Mouse (Mus musculus): Measurements from ENCODE around the gene Nelfb. TPM values are rescaled to one million over a fixed set of nuclear protein-coding genes. Genes with fewer than 3 reads are reported as not detected.

The Nelfb gene
- polyA plus RNA-seq, 1 experiment from 2014 or later = 94.8 TPM

GRCm38 (mm10) chr2:25228995-25229530 lies 17.8 kb upstream of the Nelfb start:
- H3K36me3 ChIP-seq = no peaks in the 10 kb centered on the region
- H3K4me3 ChIP-seq (replicated peaks) = peak overlapping the region; percentile 7; the same call in 1 of the 2 replicates
- no peak for ATAC-seq
- peak overlapping the region; percentile 50 for H3K4me2 ChIP-seq (replicated peaks)
- H3K27ac ChIP-seq = peak overlapping the region; percentile 46
- H3K4me1 ChIP-seq (replicated peaks) = peaks cover 11% of the 10 kb centered on the region
- 0 out of 2 replicates have a peak, but pooled peaks cover 6% of the 10 kb centered on the region for H3K27me3 ChIP-seq (replicated peaks)
- peak overlapping the region; percentile 21; the same call in 1 of the 2 replicates for H3K9ac ChIP-seq
- H3K9me3 ChIP-seq = no peaks in the 10 kb centered on the region
- 64% methylated on average over 6 of the region's 6 CpGs for WGBS

DNA sequence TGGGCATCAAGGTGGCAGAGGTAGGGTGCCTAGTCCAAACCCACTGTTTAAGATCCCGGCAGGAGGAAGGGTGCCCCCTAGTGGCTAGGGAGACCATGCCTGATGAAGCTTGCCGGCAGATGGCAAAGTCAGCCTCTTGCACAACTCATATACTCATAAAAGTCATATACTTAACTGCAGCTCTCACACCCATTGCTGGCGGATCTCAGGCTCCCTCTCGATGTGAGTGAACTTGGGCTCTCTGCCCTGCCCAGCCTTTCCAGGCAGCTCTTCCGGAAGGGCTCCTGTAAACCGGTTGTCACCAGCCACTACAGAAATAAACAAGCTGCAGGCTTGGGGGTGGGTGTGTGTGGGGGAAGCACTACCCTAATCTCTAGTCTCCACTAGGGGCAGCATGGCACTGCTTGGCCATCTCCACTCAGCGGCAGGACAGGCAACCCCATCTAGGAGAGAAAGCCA lies 17.2 kb upstream of the Nelfb start:
- H3K27ac ChIP-seq = peak overlapping the region; percentile 46
- no peak overlapping the region for H3K9ac ChIP-seq

DNA sequence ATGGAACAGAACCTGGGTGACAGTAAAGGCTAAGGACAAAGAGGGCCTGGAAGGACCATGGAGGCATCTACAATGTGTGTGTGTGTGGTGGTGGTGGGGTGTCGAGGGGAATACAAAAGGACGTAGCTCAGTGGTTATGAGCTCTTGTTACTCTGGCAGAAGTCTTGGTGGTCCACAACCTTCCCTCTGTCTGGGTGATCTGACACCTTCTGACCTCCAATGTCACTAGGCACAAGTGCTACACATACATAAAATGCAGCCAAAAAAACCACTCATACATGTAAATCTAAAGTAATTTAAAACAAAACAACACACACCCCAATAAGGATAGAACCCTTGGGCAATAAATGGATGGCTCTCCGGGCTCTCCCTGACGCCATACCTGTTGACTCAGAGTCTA lies 16.1 kb upstream of the Nelfb start:
- no peak for ATAC-seq
- Histone ChIP-seq H3K36me3 (no peaks in the 10 kb centered on the region), H3K4me2 (replicated peaks) (no peak overlapping the region), H3K4me1 (replicated peaks) (peaks cover 15% of the 10 kb centered on the region), H3K27ac (no peak overlapping the region), H3K9ac (no peak overlapping the region), H3K27me3 (replicated peaks) (0 out of 2 replicates have a peak, but pooled peaks cover 6% of the 10 kb centered on the region), H3K9me3 (no peaks in the 10 kb centered on the region), H3K4me3 (replicated peaks) (no peak overlapping the region)
- 88% methylated on average over 4 of the region's 4 CpGs for WGBS

More for the DNA sequence above, 17.2 kb upstream of the Nelfb start:
- Histone ChIP-seq H3K27me3 (replicated peaks) (0 out of 2 replicates have a peak, but pooled peaks cover 6% of the 10 kb centered on the region), H3K4me1 (replicated peaks) (peaks cover 13% of the 10 kb centered on the region), H3K9me3 (no peaks in the 10 kb centered on the region), H3K4me2 (replicated peaks) (peak overlapping the region; percentile 50), H3K4me3 (replicated peaks) (peak overlapping the region; percentile 7; the same call in 1 of the 2 replicates), H3K36me3 (no peaks in the 10 kb centered on the region)
- peak; percentile 42 for ATAC-seq
- WGBS = 2% methylated on average over 7 of the region's 7 CpGs

DNA sequence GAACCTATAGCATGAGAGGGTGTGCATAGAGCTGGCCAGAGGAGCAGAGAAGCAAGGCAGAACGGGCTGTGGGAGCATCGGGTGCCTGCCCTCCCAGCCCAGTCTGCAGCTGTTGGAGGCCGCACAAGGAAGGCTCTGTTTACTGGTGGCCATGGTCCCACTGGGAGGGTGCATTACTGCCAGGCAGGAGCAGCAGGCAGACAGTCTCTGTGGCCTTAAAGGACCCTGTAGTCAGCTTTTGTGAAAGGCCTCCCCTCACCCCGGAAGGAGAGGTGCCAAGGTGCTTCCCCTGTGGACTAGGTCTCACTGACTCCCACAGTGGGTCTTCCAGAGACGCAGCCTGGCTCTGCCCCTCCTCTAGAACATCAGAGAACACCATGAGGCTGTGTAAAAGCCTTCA lies 15.6 kb upstream of the Nelfb start:
- H3K27ac ChIP-seq = no peak overlapping the region
- ATAC-seq = no peak
- H3K36me3 ChIP-seq = no peaks in the 10 kb centered on the region
- no peak overlapping the region for H3K4me2 ChIP-seq (replicated peaks)
- no peak overlapping the region for H3K9ac ChIP-seq
- peaks cover 16% of the 10 kb centered on the region for H3K4me1 ChIP-seq (replicated peaks)
- H3K27me3 ChIP-seq (replicated peaks) = 0 out of 2 replicates have a peak, but pooled peaks cover 6% of the 10 kb centered on the region
- WGBS = 78% methylated on average over 5 of the region's 5 CpGs
- no peaks in the 10 kb centered on the region for H3K9me3 ChIP-seq
- H3K4me3 ChIP-seq (replicated peaks) = no peak overlapping the region

DNA sequence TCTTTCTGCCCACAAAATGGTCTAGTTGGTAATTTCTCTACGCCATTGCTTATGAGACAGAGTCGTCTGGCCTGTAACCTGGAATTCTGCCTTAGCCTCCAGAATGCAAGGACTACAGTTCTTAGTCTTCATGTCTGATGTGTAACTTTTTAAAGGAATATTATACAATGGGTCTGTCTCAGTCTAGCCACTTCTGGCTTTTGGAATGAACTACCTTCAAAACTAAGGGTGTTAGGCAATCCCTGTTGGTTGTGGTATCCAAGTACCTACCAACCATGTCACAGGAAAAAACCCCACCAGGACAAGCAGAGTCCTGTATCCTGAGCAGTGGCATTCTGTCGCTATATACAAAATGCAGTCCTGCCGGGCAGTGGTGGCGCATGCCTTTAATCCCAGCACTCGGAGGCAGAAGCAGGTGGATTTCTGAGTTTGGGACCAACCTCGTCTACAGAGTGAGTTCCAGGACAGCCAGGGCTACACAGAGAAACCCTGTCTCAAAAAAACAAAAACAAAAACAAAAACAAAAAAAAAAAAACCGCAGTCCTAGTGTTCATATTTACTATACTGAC lies 14.6 kb upstream of the Nelfb start:
- peak overlapping the region; percentile 96; the same call in 1 of the 2 replicates for H3K4me3 ChIP-seq (replicated peaks)
- H3K4me1 ChIP-seq (replicated peaks) = peaks cover 17% of the 10 kb centered on the region
- 0 out of 2 replicates have a peak, but pooled peaks cover 3% of the 10 kb centered on the region for H3K27me3 ChIP-seq (replicated peaks)
- peak overlapping the region; percentile 52 for H3K4me2 ChIP-seq (replicated peaks)
- H3K36me3 ChIP-seq = no peaks in the 10 kb centered on the region
- H3K9me3 ChIP-seq = no peaks in the 10 kb centered on the region
- 76% methylated on average over 8 of the region's 8 CpGs for WGBS
- H3K9ac ChIP-seq = peak overlapping the region; percentile 58; the same call in 1 of the 2 replicates
- H3K27ac ChIP-seq = peak overlapping the region; percentile 98
- no peak for ATAC-seq

DNA sequence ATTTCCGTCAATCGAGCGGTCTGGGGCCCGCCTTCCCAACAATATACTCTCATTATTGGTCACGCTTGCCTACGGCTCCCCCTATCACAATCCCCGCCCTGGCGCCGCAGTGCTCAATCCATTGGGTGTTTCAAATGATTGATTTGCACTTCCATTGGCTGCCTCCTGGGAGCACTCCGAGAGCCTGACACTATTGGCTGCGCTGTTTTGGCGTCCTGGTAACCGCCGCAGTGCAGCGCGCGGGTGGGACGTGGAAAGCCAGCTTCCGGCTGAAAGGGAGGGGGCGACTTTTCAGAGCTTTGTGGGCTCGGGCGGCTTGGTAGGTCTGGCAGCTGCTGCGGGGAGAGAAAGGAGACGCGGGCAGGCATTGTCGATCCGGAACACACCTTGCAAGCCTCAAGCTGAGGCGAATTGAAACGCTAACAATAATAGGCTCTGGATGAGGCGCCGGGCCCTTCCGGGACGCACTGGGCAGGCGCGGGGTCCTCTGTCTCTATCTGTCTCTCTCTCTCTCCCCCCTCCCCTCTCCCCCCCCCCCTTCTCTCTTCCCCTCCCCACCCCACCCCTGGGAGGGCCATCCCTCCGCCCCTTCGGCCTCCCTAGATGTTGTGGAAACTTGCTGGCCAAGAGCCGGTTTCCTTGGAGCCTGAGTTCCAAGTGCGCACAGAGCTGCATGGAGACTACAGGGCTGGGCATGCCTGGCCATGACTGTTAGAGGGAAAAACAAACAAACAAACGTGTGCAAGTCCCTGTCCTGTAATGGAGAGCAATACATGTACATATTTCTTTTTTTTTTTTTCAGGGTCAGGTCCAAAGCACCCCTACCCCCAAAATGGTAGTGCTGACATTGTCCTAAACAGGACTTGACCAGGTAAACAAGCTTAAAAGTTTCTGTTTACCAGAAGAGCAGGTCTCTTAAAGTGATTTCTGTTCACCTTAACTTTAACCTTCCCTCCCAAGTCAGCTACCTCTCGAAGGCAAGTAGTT lies 13.8 kb upstream of the Nelfb start:
- peak overlapping the region; percentile 96 for H3K4me3 ChIP-seq (replicated peaks)
- no peaks in the 10 kb centered on the region for H3K9me3 ChIP-seq
- H3K36me3 ChIP-seq = no peaks in the 10 kb centered on the region
- H3K9ac ChIP-seq = peak overlapping the region; percentile 58
- H3K27ac ChIP-seq = peak overlapping the region; percentile 98
- H3K27me3 ChIP-seq (replicated peaks) = no peaks in the 10 kb centered on the region
- H3K4me1 ChIP-seq (replicated peaks) = peaks cover 17% of the 10 kb centered on the region
- WGBS = 2% methylated on average over 41 of the region's 41 CpGs
- peak overlapping the region; percentile 52 for H3K4me2 ChIP-seq (replicated peaks)
- ATAC-seq = peak; percentile 95

- H3K4me2 ChIP-seq (replicated peaks) = peak within 1 kb of the TSS; percentile 79
Observed at GRCm38 (mm10) chr2:25224492-25224765, 13.1 kb upstream of the Nelfb start, which contains the start of gene Tubb4b. Gene Tubb4b (minus strand): TSS chr2:25224702.

GRCm38 (mm10) chr2:25223681-25224491 lies 12.6 kb upstream of the Nelfb start:
- no peaks in the 10 kb centered on the region for H3K27me3 ChIP-seq (replicated peaks)
- no peaks in the 10 kb centered on the region for H3K36me3 ChIP-seq
- peak overlapping the region; percentile 91 for H3K9ac ChIP-seq
- peak overlapping the region; percentile 98 for H3K27ac ChIP-seq
- WGBS = 2% methylated on average over 53 of the region's 53 CpGs
- peak; percentile 73 for ATAC-seq
- H3K9me3 ChIP-seq = no peaks in the 10 kb centered on the region
- H3K4me2 ChIP-seq (replicated peaks) = peak overlapping the region; percentile 79
- H3K4me1 ChIP-seq (replicated peaks) = peaks cover 12% of the 10 kb centered on the region
- H3K4me3 ChIP-seq (replicated peaks) = peak overlapping the region; percentile 96

More at GRCm38 (mm10) chr2:25224492-25224765, 13.1 kb upstream of the Nelfb start, which contains the start of gene Tubb4b:
- Histone ChIP-seq H3K27me3 (replicated peaks) (no peaks in the 10 kb centered on the region), H3K9me3 (no peaks in the 10 kb centered on the region), H3K9ac (peak within 1 kb of the TSS; percentile 91), H3K36me3 (no peaks in the 10 kb centered on the region), H3K4me1 (replicated peaks) (peaks cover 17% of the 10 kb centered on the region), H3K4me3 (replicated peaks) (peak within 1 kb of the TSS; percentile 96), H3K27ac (peak within 1 kb of the TSS; percentile 98)
- no peak for ATAC-seq
- 0% methylated on average over 17 of the region's 17 CpGs for WGBS

- H3K27me3 ChIP-seq (replicated peaks) = no peaks in the 10 kb centered on the region
Observed at GRCm38 (mm10) chr2:25221331-25221772, 10.1 kb upstream of the Nelfb start.

GRCm38 (mm10) chr2:25218445-25218844 lies 7.2 kb upstream of the Nelfb start, which contains the start of gene Fam166a:
Gene Fam166a (plus strand): TSS chr2:25218745.
- H3K36me3 ChIP-seq = no peaks in the 10 kb centered on the region
- no peaks in the 10 kb centered on the region for H3K27me3 ChIP-seq (replicated peaks)
- peaks cover 13% of the 10 kb centered on the region; the same call in 1 of the 2 replicates for H3K4me1 ChIP-seq (replicated peaks)
- no peak within 1 kb of the TSS for H3K9ac ChIP-seq
- no peak within 1 kb of the TSS for H3K27ac ChIP-seq
- no peak within 1 kb of the TSS for H3K4me3 ChIP-seq (replicated peaks)
- no peak within 1 kb of the TSS for H3K4me2 ChIP-seq (replicated peaks)
- no peaks in the 10 kb centered on the region for H3K9me3 ChIP-seq
- no peak for ATAC-seq

More at GRCm38 (mm10) chr2:25221331-25221772, 10.1 kb upstream of the Nelfb start:
- H3K4me3 ChIP-seq (replicated peaks) = no peak overlapping the region
- WGBS = 74% methylated on average over 5 of the region's 5 CpGs
- H3K9ac ChIP-seq = no peak overlapping the region
- H3K4me1 ChIP-seq (replicated peaks) = peaks cover 11% of the 10 kb centered on the region
- no peak overlapping the region for H3K27ac ChIP-seq
- H3K36me3 ChIP-seq = no peaks in the 10 kb centered on the region
- ATAC-seq = no peak
- no peak overlapping the region for H3K4me2 ChIP-seq (replicated peaks)
- no peaks in the 10 kb centered on the region for H3K9me3 ChIP-seq

GRCm38 (mm10) chr2:25217666-25218065 lies 6.4 kb upstream of the Nelfb start:
- WGBS = 55% methylated on average over 2 of the region's 2 CpGs
- Histone ChIP-seq H3K9ac (no peak overlapping the region), H3K4me3 (replicated peaks) (no peak overlapping the region), H3K27ac (no peak overlapping the region), H3K27me3 (replicated peaks) (no peaks in the 10 kb centered on the region), H3K36me3 (no peaks in the 10 kb centered on the region), H3K4me1 (replicated peaks) (0 out of 2 replicates have a peak, but pooled peaks cover 11% of the 10 kb centered on the region), H3K4me2 (replicated peaks) (no peak overlapping the region), H3K9me3 (no peaks in the 10 kb centered on the region)
- no peak for ATAC-seq
